Mouse (Mus musculus) ES-Bruce4 (cell line): Measurements from ENCODE around the gene Slc9a9.

Experiments
- CTCF ChIP-seq: IDR thresholded peaks from one replicate; pipeline ENCODE4 v1.8.1; 2011; ENCODE audit warnings: low read depth, low read length
- EP300 ChIP-seq: IDR thresholded peaks from 2 replicates; pipeline ENCODE4 v1.6.1; 2011; ENCODE audit warnings: low read depth, low read length; ENCODE audit not compliant: insufficient read depth
- POLR2A ChIP-seq: IDR thresholded peaks from one replicate; pipeline ENCODE4 v1.8.1; 2011; ENCODE audit warnings: low read length; ENCODE audit not compliant: insufficient read depth

GRCm38 (mm10) chr9:94972693-94973092, 303.0 kb downstream of the Slc9a9 start:
- no peak for TF ChIP-seq CTCF
- no peak for TF ChIP-seq POLR2A
- TF ChIP-seq EP300 = no peak
